Mouse (Mus musculus) c-Kit-positive CD71-positive TER-119-negative erythroid progenitor cells, embryonic 14.5 days (primary cell): ENCODE results near the gene Vmn2r12.
"Not testable (repeated sequence)": the region's sequence is repeated elsewhere in the genome, so short reads cannot be mapped to it uniquely, and the experiment has no call there.

Experiments used
- DNase-seq: peaks from one replicate; pipeline ENCODE4 v3.0.0-alpha.2; 2013; ENCODE audit warnings: low read depth

Vmn2r12 gene

GRCm38 (mm10) chr5:109097850-109098249 is at the start of gene Vmn2r12:
Vmn2r12 (minus strand) TSS chr5:109097950.
- not testable (repeated sequence) for DNase-seq

GRCm38 (mm10) chr5:109139546-109139945 is 41.8 kb upstream of the Vmn2r12 start:
- no peak for DNase-seq

- DNase-seq, result no peak
Measured at GRCm38 (mm10) chr5:109136731-109137130, 39.0 kb upstream of the Vmn2r12 start.

GRCm38 (mm10) chr5:109096482-109096881 is 1.3 kb downstream of the Vmn2r12 start:
- DNase-seq, result not testable (repeated sequence)

GRCm38 (mm10) chr5:109072016-109072415 is 25.7 kb downstream of the Vmn2r12 start:
- not testable (repeated sequence) for DNase-seq

GRCm38 (mm10) chr5:109059469-109059868 is 38.3 kb downstream of the Vmn2r12 start, which contains the start of gene Vmn2r11:
Vmn2r11 (minus strand) TSS chr5:109059569.
- DNase-seq, result not testable (repeated sequence)

GRCm38 (mm10) chr5:109055286-109055685 is 42.5 kb downstream of the Vmn2r12 start:
- DNase-seq, result no peak
